14 mouse cellular contexts compared by ENCODE assay signal in the genomic region with DNA sequence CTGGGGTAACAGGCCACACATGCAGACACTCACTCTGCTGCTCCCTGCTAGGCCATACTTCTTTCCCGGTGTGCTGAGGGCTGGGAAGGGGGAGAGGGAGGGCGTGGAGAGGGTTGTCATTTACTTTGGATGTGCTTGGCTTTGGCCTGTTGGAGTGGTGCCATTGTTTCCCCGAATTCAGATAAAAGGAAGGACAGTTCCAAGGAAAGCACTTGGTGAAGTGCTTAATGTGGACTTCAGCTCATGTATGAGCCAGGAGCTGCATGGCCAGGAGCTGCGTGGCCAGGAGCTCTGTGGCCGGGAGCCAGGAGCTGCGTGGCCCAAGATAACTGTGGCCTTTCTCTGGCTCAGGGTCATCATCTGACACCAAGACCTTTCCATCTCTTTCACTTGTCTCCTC. TPM values are rescaled to one million over a fixed set of nuclear protein-coding genes. Genes with fewer than 3 reads are reported as not detected.
DNase-seq lines count a peak whose midpoint lies in the region; ATAC-seq and TF ChIP-seq lines count a peak whose summit lies in the region.
"Had no signal": no experiment of that assay in that cellular context is flagged by ENCODE, and none has a peak within 500 bp of the region (broad histone marks: within the 10 kb centered on the region; RNA-seq: fewer than 3 reads in every experiment).

No protein-coding gene starts in this region.

- no peak overlapping the region for H3K9ac ChIP-seq in lung, embryonic 16.5 days (ENCODE audit: low read length)
- no peak overlapping the region for H3K9ac ChIP-seq in intestine, postnatal 0 days (ENCODE audit: low read depth, low read length)
- H3K9ac ChIP-seq: embryonic facial prominence, embryonic 13.5 days; forebrain, embryonic 13.5 days; neural tube, embryonic 13.5 days had no signal

- no peak for TF ChIP-seq CTCF in gastrocnemius, adult 2 months (IDR thresholded peaks at IDR 0.05)
- no peak for TF ChIP-seq CTCF in intestine, postnatal 0 days (IDR thresholded peaks at IDR 0.05; ENCODE audit: low read depth)

- no peaks in the 10 kb centered on the region for H3K9me3 ChIP-seq in lung, embryonic 16.5 days (ENCODE audit: control insufficient read depth, low read length)
- no peaks in the 10 kb centered on the region for H3K9me3 ChIP-seq in intestine, postnatal 0 days (ENCODE audit: control insufficient read depth)
- H3K9me3 ChIP-seq: embryonic facial prominence, embryonic 13.5 days; forebrain, embryonic 13.5 days; neural tube, embryonic 13.5 days had no signal

- intact Hi-C loops in gastrocnemius, adult 2 months (cut with DNase I): no loop called here

- peaks cover 3% of the 10 kb centered on the region; the same call in 1 of the 2 replicates for H3K4me1 ChIP-seq in lung, embryonic 16.5 days (replicated peaks; ENCODE audit: control insufficient read depth, insufficient read depth, low read length)
- peaks cover 8% of the 10 kb centered on the region; the same call in 1 of the 2 replicates for H3K4me1 ChIP-seq in intestine, postnatal 0 days (replicated peaks; ENCODE audit: control insufficient read depth, insufficient read depth, low read length)
- H3K4me1 ChIP-seq: forebrain, embryonic 13.5 days had no signal

- H3K4me2 ChIP-seq in lung, embryonic 16.5 days (ENCODE audit: low read depth, low read length): no peak overlapping the region
- no peak overlapping the region for H3K4me2 ChIP-seq in intestine, postnatal 0 days (replicated peaks; ENCODE audit: low read depth)
- H3K4me2 ChIP-seq: embryonic facial prominence, embryonic 13.5 days; forebrain, embryonic 13.5 days; neural tube, embryonic 13.5 days had no signal

- peak; percentile 83 for DNase-seq in gastrocnemius, adult 2 months
- DNase-seq in gastrocnemius, postnatal 10 days: no peak
- DNase-seq in adrenal gland, adult (ENCODE audit: inconsistent age in 2 of 2, low spot score in 1 of 2): peak; percentile 82 to 96
- peak; percentile 73 to 90 for DNase-seq in heart, adult 9 months (ENCODE audit: low spot score in 2 of 2)
- no peak for DNase-seq in spleen, adult 12 weeks (ENCODE audit: low spot score)
- no peak for DNase-seq in liver
- DNase-seq: cerebellum, adult 9-11 months; kidney, postnatal 14 days; midbrain, embryonic 14.5 days had no signal

- H3K4me3 ChIP-seq in gastrocnemius, adult 2 months: no peak overlapping the region
- H3K4me3 ChIP-seq in lung, embryonic 16.5 days (ENCODE audit: low read length): no peak overlapping the region
- H3K4me3 ChIP-seq in intestine, postnatal 0 days (ENCODE audit: low read depth, low read length): no peak overlapping the region
- H3K4me3 ChIP-seq: embryonic facial prominence, embryonic 13.5 days; forebrain, embryonic 13.5 days; neural tube, embryonic 13.5 days had no signal

- H3K27me3 ChIP-seq in lung, embryonic 16.5 days (ENCODE audit: control insufficient read depth, insufficient read depth, low read depth, low read length): no peaks in the 10 kb centered on the region; the same call in 1 of the 2 replicates
- H3K27me3 ChIP-seq in intestine, postnatal 0 days (replicated peaks; ENCODE audit: control insufficient read depth, insufficient read depth, low read length): no peaks in the 10 kb centered on the region
- H3K27me3 ChIP-seq: embryonic facial prominence, embryonic 13.5 days; forebrain, embryonic 13.5 days; neural tube, embryonic 13.5 days had no signal

- peak overlapping the region; percentile 72 for H3K27ac ChIP-seq in gastrocnemius, adult 2 months
- H3K27ac ChIP-seq in lung, embryonic 16.5 days (ENCODE audit: low read length): no peak overlapping the region
- no peak overlapping the region for H3K27ac ChIP-seq in intestine, postnatal 0 days (ENCODE audit: low read depth, low read length)
- H3K27ac ChIP-seq: embryonic facial prominence, embryonic 13.5 days; forebrain, embryonic 13.5 days; neural tube, embryonic 13.5 days had no signal

- ATAC-seq in lung, embryonic 16.5 days (ENCODE audit: low read depth): peak; percentile 27; the same call in 1 of the 2 replicates
- no peak for ATAC-seq in intestine, postnatal 0 days
- ATAC-seq: forebrain, embryonic 13.5 days had no signal

- no peaks in the 10 kb centered on the region for H3K36me3 ChIP-seq in lung, embryonic 16.5 days (ENCODE audit: control insufficient read depth, insufficient read depth, low read length)
- no peaks in the 10 kb centered on the region for H3K36me3 ChIP-seq in intestine, postnatal 0 days (ENCODE audit: control insufficient read depth, insufficient read depth)
- H3K36me3 ChIP-seq: embryonic facial prominence, embryonic 13.5 days; neural tube, embryonic 13.5 days had no signal

- WGBS in lung, embryonic 16.5 days: 36% methylated on average over 6 of the region's 6 CpGs
- WGBS in intestine, postnatal 0 days: 69% methylated on average over 6 of the region's 6 CpGs

RNA-seq across cellular contexts. Expression of a gene that starts 12.4 kb away (rescaled TPM):
- total RNA-seq in gastrocnemius, adult 2 months (2021): 1 to 10 TPM; 3.5 to 3.8 TPM
- 1 to 10 TPM; 4.0 TPM for total RNA-seq in gastrocnemius, postnatal 10 days (2021)
- 15.6 and 17.6 TPM in 2 replicates for polyA plus RNA-seq in lung, embryonic 16.5 days (2015; fragmentation: Nextera tagmentation; extraction: Ambion mirVana)
- polyA plus RNA-seq in intestine, postnatal 0 days (2015; fragmentation: Nextera tagmentation; extraction: Ambion mirVana): 6.3 and 7.2 TPM in 2 replicates

RNA-seq across cellular contexts. Expression of a gene that starts 39.4 kb away (rescaled TPM):
- 100 to 1,000 TPM; 201 to 248 TPM for total RNA-seq in gastrocnemius, adult 2 months (2021)
- 100 to 1,000 TPM; 160 to 206 TPM for total RNA-seq in gastrocnemius, postnatal 10 days (2021)
- 16.9 and 19.9 TPM in 2 replicates for polyA plus RNA-seq in lung, embryonic 16.5 days (2015; fragmentation: Nextera tagmentation; extraction: Ambion mirVana)
- 0.14 and 0.31 TPM in 2 replicates for polyA plus RNA-seq in intestine, postnatal 0 days (2015; fragmentation: Nextera tagmentation; extraction: Ambion mirVana)
- polyA plus RNA-seq: forebrain, embryonic 13.5 days had no signal

RNA-seq across cellular contexts. Expression of a gene that starts 40.3 kb away (rescaled TPM):
- total RNA-seq in gastrocnemius, adult 2 months (2021): 10 to 100 TPM; 53.3 to 71.9 TPM
- total RNA-seq in gastrocnemius, postnatal 10 days (2021): 10 to 100 TPM; 65.2 to 82.4 TPM
- 15.9 and 18.0 TPM in 2 replicates for polyA plus RNA-seq in lung, embryonic 16.5 days (2015; fragmentation: Nextera tagmentation; extraction: Ambion mirVana)
- polyA plus RNA-seq in intestine, postnatal 0 days (2015; fragmentation: Nextera tagmentation; extraction: Ambion mirVana): 3.6 and 4.5 TPM in 2 replicates

Comparison
In these comparisons a context has a peak if more than half of its experiments do, and no peak if none do; other contexts are left out.
1. DNase-seq: peak in gastrocnemius, adult 2 months (single experiment), adrenal gland, adult (2 of 2) and heart, adult 9 months (2 of 2); none in gastrocnemius, postnatal 10 days (single experiment), spleen, adult 12 weeks (single experiment) and liver (single experiment).